Mouse (Mus musculus): Measurements from ENCODE around the gene Ccdc8. TPM values are rescaled to one million over a fixed set of nuclear protein-coding genes. Genes with fewer than 3 reads are reported as not detected.

Ccdc8 gene
- polyA plus RNA-seq, 1 experiment from 2014 or later: 13.5 TPM

Other genes starting within 250 kb of the Ccdc8 start
- 28.8 and 31.6 TPM in 2 replicates for gene Slc1a5, start 211.4 kb upstream of the Ccdc8 start, polyA plus RNA-seq (2016; fragmentation: Nextera tagmentation; extraction: Ambion mirVana)
- gene Strn4, start 176.8 kb upstream of the Ccdc8 start, polyA plus RNA-seq (2016; fragmentation: Nextera tagmentation; extraction: Ambion mirVana): 120 and 153 TPM in 2 replicates
- gene Fkrp, start 176.0 kb upstream of the Ccdc8 start, polyA plus RNA-seq (2016; fragmentation: Nextera tagmentation; extraction: Ambion mirVana): 29.3 TPM in 2 replicates
- gene Prkd2, start 149.8 kb upstream of the Ccdc8 start, polyA plus RNA-seq (2016; fragmentation: Nextera tagmentation; extraction: Ambion mirVana): 11.2 and 12.6 TPM in 2 replicates
- 3.2 and 4.9 TPM in 2 replicates for gene Dact3, start 117.4 kb upstream of the Ccdc8 start, polyA plus RNA-seq (2016; fragmentation: Nextera tagmentation; extraction: Ambion mirVana)
- 7.1 and 9.0 TPM in 2 replicates for gene Gng8, start 100.9 kb upstream of the Ccdc8 start, polyA plus RNA-seq (2016; fragmentation: Nextera tagmentation; extraction: Ambion mirVana)
- gene Ptgir, start 86.2 kb upstream of the Ccdc8 start, polyA plus RNA-seq (2016; fragmentation: Nextera tagmentation; extraction: Ambion mirVana): 0.77 and 1.5 TPM in 2 replicates
- gene Calm3, start 68.6 kb upstream of the Ccdc8 start, polyA plus RNA-seq (2016; fragmentation: Nextera tagmentation; extraction: Ambion mirVana): 170 and 245 TPM in 2 replicates
- 4.0 and 12.2 TPM in 2 replicates for gene Pnmal2, start 48.0 kb upstream of the Ccdc8 start, polyA plus RNA-seq (2016; fragmentation: Nextera tagmentation; extraction: Ambion mirVana)
- 5.8 and 12.7 TPM in 2 replicates for gene Pnmal1, start 33.0 kb upstream of the Ccdc8 start, polyA plus RNA-seq (2016; fragmentation: Nextera tagmentation; extraction: Ambion mirVana)
- 0.91 and 0.93 TPM in 2 replicates for gene Gm42372, start 9.6 kb upstream of the Ccdc8 start, polyA plus RNA-seq (2016; fragmentation: Nextera tagmentation; extraction: Ambion mirVana)
- gene Ppp5c, start 35.2 kb downstream of the Ccdc8 start, polyA plus RNA-seq (2016; fragmentation: Nextera tagmentation; extraction: Ambion mirVana): 126 and 136 TPM in 2 replicates
- gene Hif3a, start 69.7 kb downstream of the Ccdc8 start, polyA plus RNA-seq (2016; fragmentation: Nextera tagmentation; extraction: Ambion mirVana): 4.8 and 5.6 TPM in 2 replicates
- 0.07 and 0.20 TPM in 2 replicates for gene Psg16, start 81.3 kb downstream of the Ccdc8 start, polyA plus RNA-seq (2016; fragmentation: Nextera tagmentation; extraction: Ambion mirVana)
- gene Ceacam3, start 157.6 kb downstream of the Ccdc8 start, polyA plus RNA-seq (2016; fragmentation: Nextera tagmentation; extraction: Ambion mirVana): not detected in 2 replicates
- gene Psg29, start 210.8 kb downstream of the Ccdc8 start, polyA plus RNA-seq (2016; fragmentation: Nextera tagmentation; extraction: Ambion mirVana): 0.05 TPM in 1 of 2 replicates, not detected in the other

Measured in hindbrain, embryonic 10.5 days (tissue).